Mouse (Mus musculus): Measurements from ENCODE around the gene Gstt2. TPM values are rescaled to one million over a fixed set of nuclear protein-coding genes. Genes with fewer than 3 reads are reported as not detected.

The Gstt2 gene
- polyA plus RNA-seq, 1 experiment from 2014 or later = 148 TPM

GRCm38 (mm10) chr10:75839092-75839491 is 1.9 kb upstream of the Gstt2 start:
- Histone ChIP-seq H3K27ac (ENCODE audit: low read depth) (no peak overlapping the region), H3K4me2 (ENCODE audit: low read depth, low read length) (no peak overlapping the region), H3K4me3 (ENCODE audit: low read depth, low read length) (no peak overlapping the region), H3K27me3 (ENCODE audit: insufficient read depth, low read length) (no peaks in the 10 kb centered on the region), H3K9ac (replicated peaks) (no peak overlapping the region), H3K4me1 (ENCODE audit: insufficient read depth) (peaks cover 44% of the 10 kb centered on the region), H3K9me3 (ENCODE audit: low read length) (no peaks in the 10 kb centered on the region), H3K36me3 (replicated peaks; ENCODE audit: insufficient read depth, low read length) (no peaks in the 10 kb centered on the region)
- no peak for ATAC-seq
- no peak for TF ChIP-seq EP300 (IDR thresholded peaks at IDR 0.05; ENCODE audit: low read depth)
- 74% methylated on average over 10 of the region's 10 CpGs for WGBS (ENCODE audit: insufficient replicate concordance)
- DNase-seq = no peak

- Histone ChIP-seq H3K4me1 (ENCODE audit: insufficient read depth) (peaks cover 54% of the 10 kb centered on the region), H3K9ac (replicated peaks) (0 out of 2 replicates have a peak overlapping the region, but pooled peaks have one; percentile 28), H3K4me3 (ENCODE audit: low read depth, low read length) (peak overlapping the region; percentile 58), H3K9me3 (ENCODE audit: low read length) (no peaks in the 10 kb centered on the region), H3K4me2 (ENCODE audit: low read depth, low read length) (peak overlapping the region; percentile 89), H3K27me3 (ENCODE audit: insufficient read depth, low read length) (no peaks in the 10 kb centered on the region), H3K27ac (ENCODE audit: low read depth) (peak overlapping the region; percentile 95), H3K36me3 (replicated peaks; ENCODE audit: insufficient read depth, low read length) (no peaks in the 10 kb centered on the region)
- TF ChIP-seq EP300 (IDR thresholded peaks at IDR 0.05; ENCODE audit: low read depth) = peak; percentile 49
- TF ChIP-seq CTCF (IDR thresholded peaks at IDR 0.05; ENCODE audit: low read depth) = peak; percentile 38
- 15% methylated on average over 7 of the region's 10 CpGs for WGBS (ENCODE audit: insufficient replicate concordance)
- DNase-seq = peak; percentile 45
- peak; percentile 26 for ATAC-seq
Measured at GRCm38 (mm10) chr10:75835761-75836531, 1.3 kb downstream of the Gstt2 start.

GRCm38 (mm10) chr10:75835307-75835706 is 1.9 kb downstream of the Gstt2 start:
- peak; percentile 71 for ATAC-seq
- WGBS (ENCODE audit: insufficient replicate concordance) = under 1% methylated on average over 10 of the region's 10 CpGs

GRCm38 (mm10) chr10:75834721-75835120 is 2.5 kb downstream of the Gstt2 start:
- Histone ChIP-seq H3K4me2 (ENCODE audit: low read depth, low read length) (peak overlapping the region; percentile 89), H3K27ac (ENCODE audit: low read depth) (peak overlapping the region; percentile 95), H3K9ac (replicated peaks) (peak overlapping the region; percentile 74), H3K4me1 (ENCODE audit: insufficient read depth) (peaks cover 49% of the 10 kb centered on the region), H3K9me3 (ENCODE audit: low read length) (no peaks in the 10 kb centered on the region), H3K27me3 (ENCODE audit: insufficient read depth, low read length) (no peaks in the 10 kb centered on the region), H3K36me3 (replicated peaks; ENCODE audit: insufficient read depth, low read length) (no peaks in the 10 kb centered on the region), H3K4me3 (ENCODE audit: low read depth, low read length) (peak overlapping the region; percentile 58)
- no peak for DNase-seq
- no peak for TF ChIP-seq CTCF (IDR thresholded peaks at IDR 0.05; ENCODE audit: low read depth)
- no peak for TF ChIP-seq EP300 (IDR thresholded peaks at IDR 0.05; ENCODE audit: low read depth)
- ATAC-seq = no peak
- WGBS (ENCODE audit: insufficient replicate concordance) = 5% methylated on average over 9 of the region's 9 CpGs

More at GRCm38 (mm10) chr10:75835307-75835706, 1.9 kb downstream of the Gstt2 start:
- TF ChIP-seq CTCF (IDR thresholded peaks at IDR 0.05; ENCODE audit: low read depth) (no peak), EP300 (IDR thresholded peaks at IDR 0.05; ENCODE audit: low read depth) (no peak)
- Histone ChIP-seq H3K27me3 (ENCODE audit: insufficient read depth, low read length) (no peaks in the 10 kb centered on the region), H3K27ac (ENCODE audit: low read depth) (peak overlapping the region; percentile 95), H3K4me2 (ENCODE audit: low read depth, low read length) (peak overlapping the region; percentile 89), H3K36me3 (replicated peaks; ENCODE audit: insufficient read depth, low read length) (no peaks in the 10 kb centered on the region), H3K4me3 (ENCODE audit: low read depth, low read length) (peak overlapping the region; percentile 58), H3K4me1 (ENCODE audit: insufficient read depth) (peaks cover 54% of the 10 kb centered on the region), H3K9ac (replicated peaks) (peak overlapping the region; percentile 74), H3K9me3 (ENCODE audit: low read length) (no peaks in the 10 kb centered on the region)
- DNase-seq = peak; percentile 83

GRCm38 (mm10) chr10:75834250-75834649 is 3.0 kb downstream of the Gstt2 start:
- peak overlapping the region; percentile 74 for H3K9ac ChIP-seq (replicated peaks)
- no peaks in the 10 kb centered on the region for H3K9me3 ChIP-seq (ENCODE audit: low read length)
- TF ChIP-seq CTCF (IDR thresholded peaks at IDR 0.05; ENCODE audit: low read depth) (no peak), EP300 (IDR thresholded peaks at IDR 0.05; ENCODE audit: low read depth) (no peak)
- 2% methylated on average over 21 of the region's 21 CpGs for WGBS (ENCODE audit: insufficient replicate concordance)
- peak overlapping the region; percentile 58 for H3K4me3 ChIP-seq (ENCODE audit: low read depth, low read length)
- no peaks in the 10 kb centered on the region for H3K36me3 ChIP-seq (replicated peaks; ENCODE audit: insufficient read depth, low read length)
- no peaks in the 10 kb centered on the region for H3K27me3 ChIP-seq (ENCODE audit: insufficient read depth, low read length)
- DNase-seq = peak; percentile 83
- H3K4me1 ChIP-seq (ENCODE audit: insufficient read depth) = peaks cover 49% of the 10 kb centered on the region
- peak overlapping the region; percentile 95 for H3K27ac ChIP-seq (ENCODE audit: low read depth)
- H3K4me2 ChIP-seq (ENCODE audit: low read depth, low read length) = peak overlapping the region; percentile 89
- peak; percentile 6; the same call in 1 of the 2 replicates for ATAC-seq

GRCm38 (mm10) chr10:75833456-75834080 is 3.7 kb downstream of the Gstt2 start:
- 7% methylated on average over 21 of the region's 21 CpGs for WGBS (ENCODE audit: insufficient replicate concordance)

More at GRCm38 (mm10) chr10:75833456-75834080, 3.7 kb downstream of the Gstt2 start:
- DNase-seq = peak; percentile 45
- H3K27ac ChIP-seq (ENCODE audit: low read depth) = peak overlapping the region; percentile 95
- H3K9me3 ChIP-seq (ENCODE audit: low read length) = no peaks in the 10 kb centered on the region
- peak overlapping the region; percentile 89 for H3K4me2 ChIP-seq (ENCODE audit: low read depth, low read length)
- H3K9ac ChIP-seq (replicated peaks) = peak overlapping the region; percentile 74
- peaks cover 53% of the 10 kb centered on the region for H3K4me1 ChIP-seq (ENCODE audit: insufficient read depth)
- no peak for TF ChIP-seq EP300 (IDR thresholded peaks at IDR 0.05; ENCODE audit: low read depth)
- no peak for TF ChIP-seq CTCF (IDR thresholded peaks at IDR 0.05; ENCODE audit: low read depth)
- ATAC-seq = no peak
- H3K36me3 ChIP-seq (replicated peaks; ENCODE audit: insufficient read depth, low read length) = no peaks in the 10 kb centered on the region
- peak overlapping the region; percentile 58 for H3K4me3 ChIP-seq (ENCODE audit: low read depth, low read length)
- no peaks in the 10 kb centered on the region for H3K27me3 ChIP-seq (ENCODE audit: insufficient read depth, low read length)

Data from liver, postnatal 0 days (tissue).